Mouse (Mus musculus): ENCODE results near the gene Pllp. TPM values are rescaled to one million over a fixed set of nuclear protein-coding genes. Genes with fewer than 3 reads are reported as not detected.

Gene Pllp
- 251 and 277 TPM in 2 replicates for polyA plus RNA-seq (2012; rRNA removed)

GRCm38 (mm10) chr8:94695994-94696384, at the start of gene Pllp:
TSS of gene Pllp (minus strand) at chr8:94696278.

GRCm38 (mm10) chr8:94745476-94746184, 49.6 kb upstream of the Pllp start, which contains the start of gene Ccl22:
TSS of gene Ccl22 (plus strand) at chr8:94745590.

DNA sequence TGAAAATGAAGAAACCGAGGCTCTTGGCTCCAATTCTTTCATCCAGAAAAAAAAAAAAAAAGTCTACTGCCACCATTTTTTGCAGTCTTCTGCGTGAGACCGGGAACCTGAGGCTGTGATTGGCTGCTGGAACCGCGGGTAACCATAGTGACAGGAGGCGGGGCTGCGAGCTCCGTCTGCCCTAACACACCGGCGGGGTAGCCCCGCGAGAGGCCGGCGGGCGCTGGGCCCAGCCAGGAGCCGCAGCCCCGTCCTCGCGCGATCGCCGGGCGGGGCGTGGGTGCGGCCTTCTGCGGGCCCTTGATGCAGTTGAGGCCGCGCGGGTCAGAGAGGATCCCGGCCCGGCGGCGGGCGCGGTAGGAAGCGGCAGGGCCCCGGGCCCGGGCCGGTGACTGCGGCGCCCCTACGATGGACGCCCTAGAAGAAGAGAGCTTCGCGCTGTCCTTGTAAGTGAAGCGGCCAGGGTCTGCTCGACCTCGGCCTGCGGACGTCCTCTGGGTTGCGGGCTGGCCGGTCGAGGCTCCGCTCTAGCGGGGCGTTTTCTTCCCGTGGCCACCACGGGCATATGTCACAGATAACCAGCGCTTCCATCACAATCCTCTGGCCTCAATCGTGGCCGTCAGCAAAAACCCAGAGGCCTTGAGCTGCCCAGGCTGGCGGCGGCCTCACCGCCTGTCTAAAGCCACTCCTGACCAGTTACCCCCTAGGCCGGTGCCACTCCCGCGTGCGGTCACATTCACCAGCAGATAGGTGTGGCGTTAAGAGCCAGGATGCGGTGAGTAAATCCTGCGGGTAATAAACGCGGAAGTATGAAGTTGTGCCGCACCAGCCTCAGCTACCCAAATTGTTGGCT, 29.4 kb downstream of the Pllp start, which contains the start of gene Arl2bp:
Gene Arl2bp (plus strand): TSS at position 145 of the 853 bp plus-strand sequence.

Other genes with a start within 250 kb of the Pllp start
- gene Cpne2, start 163.3 kb downstream of the Pllp start, polyA plus RNA-seq (2012; rRNA removed): 24.1 and 26.1 TPM in 2 replicates
- gene Rspry1, start 94.3 kb downstream of the Pllp start, polyA plus RNA-seq (2012; rRNA removed): 1.0 and 1.4 TPM in 2 replicates
- gene Fam192a, start 94.3 kb downstream of the Pllp start, polyA plus RNA-seq (2012; rRNA removed): 12.1 and 14.8 TPM in 2 replicates
- gene Arl2bp, start 29.7 kb downstream of the Pllp start, polyA plus RNA-seq (2012; rRNA removed): 39.1 and 45.9 TPM in 2 replicates
- gene Ccl22, start 49.3 kb upstream of the Pllp start, polyA plus RNA-seq (2012; rRNA removed): 0.81 and 1.1 TPM in 2 replicates
- gene Cx3cl1, start 75.7 kb upstream of the Pllp start, polyA plus RNA-seq (2012; rRNA removed): 24.9 and 32.0 TPM in 2 replicates
- gene Ccl17, start 114.2 kb upstream of the Pllp start, polyA plus RNA-seq (2012; rRNA removed): 0.25 and 0.60 TPM in 2 replicates
- 142 and 188 TPM in 2 replicates for gene Coq9, start 142.0 kb upstream of the Pllp start, polyA plus RNA-seq (2012; rRNA removed)
- 36.6 and 43.9 TPM in 2 replicates for gene Ciapin1, start 142.1 kb upstream of the Pllp start, polyA plus RNA-seq (2012; rRNA removed)
- gene Polr2c, start 161.2 kb upstream of the Pllp start, polyA plus RNA-seq (2012; rRNA removed): 25.0 and 28.4 TPM in 2 replicates
- 23.7 and 26.4 TPM in 2 replicates for gene Dok4, start 180.1 kb upstream of the Pllp start, polyA plus RNA-seq (2012; rRNA removed)
- 7.0 and 11.3 TPM in 2 replicates for gene Ccdc102a, start 221.8 kb upstream of the Pllp start, polyA plus RNA-seq (2012; rRNA removed)
- gene Adgrg5, start 227.4 kb upstream of the Pllp start, polyA plus RNA-seq (2012; rRNA removed): 1.0 and 1.4 TPM in 2 replicates